Mouse (Mus musculus) mouse trophoblast stem cell (cell line): ENCODE results near the gene Krt26.

Source experiments
- in situ Hi-C, 2 experiments: fragments of 300-500 bp; cut with MseI, MboI; formaldehyde crosslinking; loops; 2 replicates in 1 of 2; 3 replicates in 1 of 2; pipeline ENCODE4 v1.15.1; 2025

Gene Krt26

DNA sequence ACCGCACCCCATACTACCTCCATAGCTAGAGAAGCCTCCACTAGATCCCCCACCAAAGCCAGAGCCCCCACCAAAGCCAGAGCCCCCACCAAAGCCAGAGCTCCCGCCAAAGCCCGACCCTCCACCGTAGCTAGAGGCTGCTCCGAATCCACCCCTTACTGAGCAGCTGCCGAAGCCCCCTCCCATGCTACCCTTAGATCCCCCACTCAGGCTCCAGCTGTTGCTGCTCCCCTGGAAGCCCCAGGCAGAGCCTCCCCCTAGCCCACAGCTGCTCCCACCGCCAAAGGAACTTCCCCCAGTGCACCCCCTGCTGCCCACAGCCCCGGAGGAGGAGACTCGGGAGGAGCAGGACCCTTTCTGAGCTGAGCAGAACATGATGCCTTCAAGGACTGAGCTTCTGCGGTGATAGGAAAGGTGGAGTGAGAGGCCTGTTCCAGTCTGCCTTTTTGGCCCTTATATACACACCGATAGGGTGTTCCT, 52.9 kb downstream of the Krt26 start, which contains the start of gene Krt24:
Gene Krt24 (minus strand): TSS at position 430 of the 480 bp plus-strand sequence.
- in situ Hi-C loops = no loop called here

DNA sequence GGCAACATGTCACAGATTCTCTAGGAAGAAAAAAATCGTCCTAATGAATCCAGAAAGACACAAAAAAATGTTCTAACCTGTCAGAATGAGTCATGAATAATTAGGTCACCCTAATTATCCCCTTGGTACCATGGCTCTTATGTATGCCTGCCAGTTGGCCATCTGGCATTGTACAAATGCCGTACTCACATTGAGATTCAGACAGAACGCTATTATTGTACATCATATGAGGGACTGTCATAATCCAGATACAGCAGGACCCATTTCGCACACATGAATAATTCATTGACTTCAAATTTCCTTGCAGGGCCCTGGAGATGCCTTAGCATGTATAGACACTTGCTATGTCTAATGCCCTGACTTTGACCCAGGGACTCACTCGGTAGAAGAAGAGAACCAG, 53.8 kb downstream of the Krt26 start:
- in situ Hi-C loops = no loop called here

DNA sequence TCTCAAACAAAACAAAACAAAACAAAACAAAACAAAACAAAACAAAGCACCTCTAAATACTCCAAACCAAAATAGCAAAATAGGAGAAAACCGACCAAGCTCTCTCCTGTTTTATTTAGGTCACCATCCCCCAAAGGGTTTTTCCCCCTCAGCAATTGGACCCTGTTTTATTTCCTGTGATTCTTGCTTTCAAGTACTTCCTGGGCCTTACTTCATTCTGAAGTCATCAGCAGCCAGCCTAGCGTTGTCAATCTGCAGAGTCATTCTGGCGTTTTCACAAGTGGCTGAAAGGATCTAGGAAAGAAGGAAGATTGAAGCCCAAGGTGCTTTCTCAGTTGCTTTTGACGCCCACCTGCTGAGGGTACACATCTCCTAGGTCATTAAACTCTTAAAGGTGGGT, 54.4 kb downstream of the Krt26 start:
- in situ Hi-C loops = no loop called here

DNA sequence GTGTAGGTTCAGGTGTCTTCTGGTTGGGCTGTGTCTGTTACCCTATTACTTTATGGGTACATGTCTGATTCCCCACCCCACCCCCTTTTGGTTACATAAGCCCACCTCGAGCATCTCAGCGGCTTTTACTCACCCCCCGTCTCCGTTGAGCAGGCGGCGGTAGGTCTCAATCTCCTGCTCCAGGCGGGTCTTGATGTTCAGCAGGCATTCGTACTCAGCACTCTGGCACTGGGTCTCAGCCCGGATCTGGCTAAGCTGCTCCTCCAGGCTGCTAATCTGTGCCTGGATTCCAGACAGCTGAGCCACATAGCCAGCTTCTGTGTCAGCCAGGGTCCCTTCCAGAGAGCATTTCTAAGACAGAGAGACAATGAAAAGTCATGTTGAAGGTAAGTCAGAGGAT, 56.6 kb downstream of the Krt26 start:
- in situ Hi-C loops = no loop called here

DNA sequence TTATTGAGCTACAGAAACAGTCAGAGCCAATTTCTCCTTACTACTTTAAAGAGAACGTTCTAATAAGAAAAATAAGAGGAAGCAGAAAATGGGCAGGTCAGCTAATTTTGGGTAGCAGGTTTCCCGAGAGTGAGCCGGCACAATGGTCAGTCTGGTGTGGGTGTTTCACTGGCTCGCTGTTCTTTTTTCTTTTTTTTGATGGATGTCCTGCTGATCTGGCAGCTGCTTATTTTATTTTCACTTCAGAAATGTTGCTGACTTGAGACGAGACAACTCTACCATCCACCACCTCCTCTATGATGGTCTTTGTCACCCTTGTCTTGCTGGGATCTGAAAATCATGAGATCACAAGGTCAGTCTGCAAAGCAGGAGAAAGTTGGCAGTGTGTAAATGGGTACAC, 57.8 kb downstream of the Krt26 start:
- in situ Hi-C loops = no loop called here
